Mouse (Mus musculus) thymus, postnatal 4 days (tissue): Measurements from ENCODE around the gene Mrps11.

ENCODE experiments used
- DNase-seq: peaks from one replicate; pipeline ENCODE4 v3.0.0; 2021

Mrps11 gene

DNA sequence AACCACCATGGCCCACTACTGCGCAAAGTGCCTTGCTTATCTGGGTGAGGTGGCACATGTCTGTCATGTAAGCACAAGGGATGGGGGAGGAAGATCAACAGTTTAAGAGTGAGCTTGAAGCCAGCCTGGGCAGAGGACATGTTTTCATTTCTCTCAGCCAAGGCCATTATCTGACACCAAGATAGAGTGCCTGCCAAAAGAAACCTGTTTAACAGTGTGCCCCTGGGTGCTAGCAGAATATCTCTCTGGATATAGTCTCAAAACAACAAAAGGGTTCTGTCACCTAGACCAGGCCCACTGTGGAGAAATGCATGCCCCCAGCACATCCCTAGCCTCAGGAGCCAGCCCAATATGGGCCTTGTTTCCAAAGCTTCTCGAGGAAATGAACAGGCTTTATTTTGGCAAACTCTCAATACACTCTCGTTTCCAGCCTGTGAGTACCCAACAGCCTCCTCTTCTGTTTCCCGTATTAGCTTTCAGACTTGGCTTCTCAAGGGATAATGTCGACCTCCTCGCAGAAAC lies 11.7 kb downstream of the Mrps11 start:
- DNase-seq: no peak

DNA sequence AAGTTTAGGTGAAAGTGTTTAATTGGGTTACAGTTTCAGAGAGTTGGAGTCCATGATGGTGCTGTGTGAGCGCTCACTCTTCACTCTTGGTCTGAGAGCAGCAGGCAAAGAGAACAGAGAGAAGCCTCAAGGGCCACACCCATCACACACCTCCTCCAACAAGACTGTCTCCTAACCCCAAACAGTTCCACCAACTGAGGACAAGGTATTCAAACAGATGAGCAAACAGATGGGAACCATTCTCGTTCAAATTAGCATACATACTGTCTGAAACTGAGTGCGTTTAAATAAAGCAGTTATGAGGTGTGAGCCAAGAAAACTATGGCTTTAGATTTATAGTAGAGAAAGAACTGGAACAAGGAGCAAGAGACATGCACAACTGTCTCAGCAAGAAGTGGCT lies 13.7 kb downstream of the Mrps11 start:
- DNase-seq: no peak

DNA sequence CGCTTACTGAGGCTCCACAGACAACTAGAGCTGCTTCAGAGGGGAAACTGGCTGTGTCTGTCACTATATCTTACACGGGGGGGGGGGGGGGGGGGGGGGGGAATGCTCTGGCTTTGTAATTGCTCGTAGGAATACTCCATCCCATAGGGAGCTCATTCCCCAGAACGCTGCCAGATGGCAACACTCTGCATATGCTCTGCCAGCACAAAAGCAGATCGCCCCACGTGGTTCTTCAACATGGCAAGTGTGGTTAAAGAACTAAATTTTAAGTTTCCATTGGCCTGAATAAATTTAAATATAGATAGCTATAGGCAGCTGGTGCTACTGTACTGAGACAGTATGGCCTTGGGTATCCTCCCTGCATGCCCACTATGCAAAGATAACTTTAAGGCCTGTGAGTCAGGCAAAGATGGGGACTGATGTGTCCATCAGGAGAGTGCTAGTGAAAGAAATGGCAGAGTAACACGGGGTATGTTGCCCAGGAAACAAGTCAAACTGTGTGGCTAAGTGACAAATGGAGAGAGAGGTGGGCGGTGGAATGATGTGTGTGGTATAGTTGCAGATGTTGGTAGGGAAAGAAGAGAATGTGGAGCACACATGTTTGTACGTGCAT lies 15.0 kb downstream of the Mrps11 start:
- no peak for DNase-seq

DNA sequence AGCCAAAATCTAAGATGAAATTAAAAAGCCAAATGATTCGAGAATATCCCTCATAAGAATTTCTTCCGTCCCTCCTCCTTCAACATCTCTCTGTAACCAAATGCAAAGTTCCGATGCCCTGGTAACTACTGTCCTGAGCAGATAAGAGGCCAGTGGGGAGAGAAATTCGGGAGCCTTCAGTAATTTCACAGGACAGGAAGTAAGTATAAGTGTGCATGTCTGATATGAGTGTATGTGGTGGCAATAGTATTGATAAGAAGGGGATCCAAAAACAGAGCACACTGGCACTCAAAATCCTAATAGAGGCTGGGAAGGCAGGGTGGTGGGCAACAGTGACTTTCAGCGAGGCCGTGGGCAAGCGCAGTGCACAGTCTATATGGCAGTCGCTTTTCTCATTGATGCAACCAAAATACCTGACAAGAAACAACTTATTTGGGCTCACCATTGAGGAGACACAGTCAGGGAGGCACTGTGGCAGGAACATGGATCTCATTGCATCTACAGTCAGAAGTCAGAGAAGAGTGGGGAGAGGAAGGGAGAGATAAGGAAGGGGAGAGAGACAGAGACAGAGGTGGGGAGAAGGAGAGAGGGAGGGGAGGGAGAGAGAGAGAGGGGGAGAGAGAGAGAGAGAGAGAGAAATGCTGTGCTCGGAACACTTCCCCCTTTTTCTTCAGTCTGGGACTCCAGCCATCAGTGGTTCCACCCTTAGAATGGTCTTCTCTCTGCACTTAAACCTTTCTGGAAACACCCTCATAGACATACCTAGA lies 17.0 kb downstream of the Mrps11 start:
- DNase-seq: no peak

DNA sequence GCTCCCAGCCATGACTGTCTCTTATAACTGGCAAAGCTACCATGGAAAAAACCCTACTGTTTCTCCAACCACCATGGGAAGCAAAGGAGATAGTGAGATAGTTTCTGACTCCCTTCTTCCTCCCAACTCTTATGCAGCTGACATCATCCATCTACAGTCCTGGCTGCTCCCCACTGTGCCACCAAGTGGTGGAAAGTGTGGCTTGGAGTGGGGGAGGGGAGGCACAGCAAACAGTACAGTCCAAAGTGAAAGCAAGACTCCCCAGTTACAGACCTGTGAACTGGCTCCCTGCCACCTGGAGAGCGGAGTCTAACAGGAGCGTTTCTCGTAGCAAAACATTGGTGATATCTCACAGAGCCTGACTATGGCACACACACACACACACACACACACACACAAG lies 20.9 kb downstream of the Mrps11 start:
- DNase-seq: peak; percentile 51

DNA sequence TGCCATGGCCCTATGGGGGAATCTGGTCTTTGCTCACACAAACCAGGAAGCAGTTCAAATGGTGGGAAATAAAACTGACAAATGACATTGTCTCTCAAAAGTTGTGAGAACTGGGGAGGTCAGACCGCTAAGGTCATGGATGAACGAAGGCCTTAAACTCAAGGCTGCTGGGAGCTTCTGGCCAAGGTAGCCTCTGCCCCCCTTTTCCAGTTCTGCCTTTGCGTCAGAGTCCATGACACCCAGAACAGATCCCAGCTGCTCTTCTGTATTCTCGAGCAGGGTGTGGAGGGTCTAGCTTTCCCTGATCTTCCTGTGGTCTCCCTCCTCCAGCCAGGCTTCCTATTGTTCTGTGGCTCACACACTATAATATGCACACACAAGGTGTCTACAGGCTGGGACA lies 24.3 kb downstream of the Mrps11 start:
- DNase-seq: no peak

DNA sequence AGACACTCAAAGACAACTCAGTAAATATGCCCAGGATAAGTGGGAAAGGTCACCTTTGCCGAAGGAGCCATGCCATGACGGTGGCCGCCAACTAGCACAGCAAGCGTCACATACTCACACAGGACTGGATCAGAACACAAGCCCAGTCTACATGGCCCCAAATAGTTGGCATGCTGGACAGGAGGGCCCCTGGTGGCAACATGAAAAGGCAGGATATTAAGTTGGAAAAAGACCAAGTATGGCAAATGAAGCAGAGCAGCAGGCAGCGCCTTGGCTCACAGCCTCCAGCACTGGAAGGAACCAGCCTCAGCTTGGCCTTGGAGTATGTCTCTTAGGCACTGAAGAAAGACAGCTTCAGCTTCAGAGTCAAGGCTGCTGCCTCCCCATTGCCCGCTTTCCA lies 30.9 kb downstream of the Mrps11 start:
- DNase-seq: no peak

DNA sequence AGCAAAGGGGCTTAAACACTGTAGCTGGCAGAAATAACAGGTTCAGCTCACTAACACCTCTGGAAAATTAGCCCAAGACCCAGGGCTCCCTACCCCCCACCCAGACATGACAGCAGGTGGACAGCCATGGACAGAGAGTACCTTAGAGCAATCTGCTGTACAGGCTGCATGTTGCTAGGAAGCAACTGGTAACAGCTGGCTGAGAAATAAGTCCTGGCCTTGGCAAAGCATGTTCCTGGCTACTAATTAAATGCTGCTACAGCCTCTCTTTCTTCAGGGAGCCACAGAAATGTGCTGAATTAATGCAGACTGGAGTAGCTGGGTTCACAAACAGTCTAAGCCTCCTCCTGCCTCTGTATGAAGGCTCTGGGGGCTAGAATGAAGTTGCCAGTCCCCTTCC lies 31.8 kb downstream of the Mrps11 start:
- no peak for DNase-seq

DNA sequence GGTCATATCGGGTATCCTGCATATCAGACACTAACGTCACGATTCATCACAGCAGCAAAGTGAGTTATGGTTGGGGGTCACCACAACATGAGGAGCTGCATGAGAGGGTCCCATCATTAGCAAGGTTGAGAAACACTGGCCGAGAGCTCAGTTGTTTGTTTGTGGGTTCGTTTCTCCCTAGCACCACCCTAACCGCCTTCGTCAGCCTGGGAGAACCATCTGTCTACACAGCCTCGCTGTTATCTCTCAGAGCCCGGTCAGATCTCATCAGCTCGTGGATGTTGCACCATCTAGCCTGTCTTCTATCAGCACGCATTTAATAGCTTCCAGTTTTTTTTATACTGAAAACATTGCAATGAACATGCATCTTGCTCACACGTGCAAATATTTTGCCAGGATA lies 35.4 kb downstream of the Mrps11 start:
- DNase-seq: no peak

DNA sequence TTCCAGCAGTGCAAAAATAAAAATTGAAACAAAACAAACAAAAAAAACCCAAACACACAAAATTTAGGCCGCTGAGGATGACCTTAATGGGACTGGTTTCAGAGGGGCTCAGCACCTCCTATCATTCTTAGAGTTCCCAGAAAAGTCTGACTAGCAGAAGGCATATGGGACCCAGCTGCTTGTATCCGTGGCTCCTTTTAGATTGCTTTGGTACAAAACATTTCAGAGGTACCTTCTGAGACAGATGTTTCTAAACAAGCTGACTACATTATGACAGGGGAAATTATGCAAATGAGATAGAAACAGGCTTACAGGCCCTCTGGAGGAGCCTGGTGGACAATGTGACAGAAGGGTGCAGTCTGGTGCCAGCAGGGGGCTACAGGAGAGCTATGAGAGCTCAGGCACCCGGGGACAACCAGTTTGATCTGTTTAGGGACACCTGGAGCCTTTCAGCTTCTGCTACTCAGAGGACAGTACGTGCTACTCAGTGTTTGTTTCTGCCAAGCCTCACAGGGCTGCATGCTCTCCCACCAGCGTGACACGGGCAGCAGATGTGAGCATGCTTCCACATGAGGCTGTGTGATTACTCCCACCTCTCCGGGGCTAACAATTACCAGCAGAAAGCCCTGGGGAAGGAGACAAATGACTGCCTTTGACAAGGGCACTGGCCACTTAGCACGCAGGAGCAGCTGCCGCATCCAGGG lies 43.9 kb downstream of the Mrps11 start:
- DNase-seq: peak; percentile 73

DNA sequence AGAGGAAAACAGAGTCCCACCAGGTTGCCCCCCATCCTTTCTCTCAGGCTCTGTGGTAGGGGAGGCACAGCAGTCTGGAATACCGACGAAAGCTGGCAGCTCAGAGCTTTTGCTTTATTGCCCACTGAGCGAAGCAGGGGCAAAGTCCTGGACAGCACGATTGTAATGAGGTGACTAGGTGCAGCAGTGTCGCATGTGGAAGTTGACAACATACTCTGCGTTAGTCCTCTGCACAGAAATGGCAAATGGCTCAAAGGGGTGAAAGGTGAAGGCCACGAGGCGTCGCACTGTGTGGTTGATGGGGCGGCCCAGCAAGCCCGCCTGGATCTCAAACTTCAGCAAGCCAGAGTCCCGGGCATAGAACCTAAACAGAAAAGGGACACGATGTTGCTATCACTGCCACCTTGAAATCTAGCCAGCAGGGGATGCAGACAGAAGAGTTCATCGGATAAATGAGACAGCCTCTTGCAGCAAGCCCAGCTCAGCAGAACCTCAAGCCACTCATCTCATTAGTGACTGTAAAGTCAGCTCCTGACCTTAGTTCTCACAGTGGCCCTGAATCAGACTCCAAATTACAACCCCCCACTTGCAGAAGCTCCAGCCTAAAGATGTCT lies 44.9 kb downstream of the Mrps11 start:
- no peak for DNase-seq

DNA sequence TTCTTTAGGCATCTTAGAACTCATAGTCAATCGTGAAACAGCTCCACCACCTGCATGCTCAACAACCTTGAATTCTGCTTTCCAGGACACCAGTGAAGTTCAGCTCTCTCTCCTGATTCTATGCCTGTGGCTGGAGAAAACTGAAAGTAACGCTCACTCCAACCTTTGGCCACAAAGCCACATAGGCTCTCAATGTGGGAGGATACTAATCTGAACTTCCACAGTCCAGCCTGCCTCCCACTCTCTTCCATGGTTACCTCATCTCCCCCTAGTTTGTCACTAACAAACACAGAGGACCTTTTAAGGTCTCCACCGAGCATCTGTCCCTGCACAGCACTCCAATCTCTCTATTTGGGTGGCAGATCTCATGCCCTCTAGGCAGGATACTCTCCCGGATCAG lies 52.7 kb downstream of the Mrps11 start:
- no peak for DNase-seq

DNA sequence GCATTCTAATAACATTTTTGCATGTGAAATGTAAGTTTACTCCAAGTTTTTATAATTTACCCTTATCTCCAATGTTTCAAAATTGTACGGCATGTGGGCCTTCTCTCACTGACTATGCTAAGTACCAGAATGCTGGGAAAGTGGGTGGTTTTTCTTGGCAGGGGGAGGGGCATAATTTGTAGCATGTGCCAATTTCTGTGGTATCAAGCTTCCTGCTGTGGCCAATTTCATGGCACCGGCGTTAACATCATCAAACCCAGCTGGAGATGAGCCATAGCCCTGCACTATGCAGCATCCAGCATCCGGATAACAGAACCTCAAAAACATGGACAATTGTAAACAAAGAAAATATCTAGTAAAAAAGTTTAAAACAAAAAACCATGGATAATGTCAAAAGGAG lies 54.3 kb downstream of the Mrps11 start:
- no peak for DNase-seq

DNA sequence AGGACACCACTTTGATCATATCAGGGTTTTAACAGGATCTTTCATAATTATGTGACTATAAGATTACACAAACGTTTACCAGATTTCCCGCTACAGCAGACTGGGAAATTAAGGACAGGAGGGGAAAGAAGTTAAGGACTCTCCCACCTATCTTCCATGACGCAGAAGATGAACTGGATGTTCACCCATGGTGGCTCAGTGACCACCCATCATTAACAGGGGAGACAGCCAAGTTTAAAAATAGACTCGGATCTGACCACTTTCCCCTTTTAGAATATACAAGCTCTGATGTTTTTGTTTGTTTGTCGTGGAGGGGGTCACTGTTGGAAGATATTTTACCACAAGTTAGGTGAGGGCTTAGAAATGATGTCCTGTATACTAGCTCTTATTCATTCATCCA lies 58.7 kb downstream of the Mrps11 start:
- no peak for DNase-seq
